Mouse (Mus musculus) heart, adult 2 months (tissue): ENCODE results near the gene Soat1.

ENCODE experiments used
- CTCF ChIP-seq: fragments of 200-600 bp; IDR thresholded peaks from 2 replicates; pipeline ENCODE4 v1.8.1; 2022; ENCODE audit warnings: antibody characterized with exemption, mild to moderate bottlenecking, moderate library complexity
- EP300 ChIP-seq: fragments of 200-500 bp; IDR thresholded peaks from 2 replicates; pipeline ENCODE4 v1.6.1; 2011; ENCODE audit warnings: low read depth, low read length, control low read depth; ENCODE audit not compliant: insufficient read depth
- POLR2A ChIP-seq: fragments of 200-500 bp; IDR thresholded peaks from 2 replicates; pipeline ENCODE4 v1.6.1; 2011; ENCODE audit warnings: mild to moderate bottlenecking, low read depth, low read length, control low read depth; ENCODE audit not compliant: insufficient read depth

GRCm38 (mm10) chr1:156521796-156522517 lies 47.8 kb upstream of the Soat1 start:
- no peak for TF ChIP-seq CTCF
- TF ChIP-seq POLR2A, result no peak
- TF ChIP-seq EP300, result no peak
